Mouse (Mus musculus): ENCODE data around the gene Styx.

DNA sequence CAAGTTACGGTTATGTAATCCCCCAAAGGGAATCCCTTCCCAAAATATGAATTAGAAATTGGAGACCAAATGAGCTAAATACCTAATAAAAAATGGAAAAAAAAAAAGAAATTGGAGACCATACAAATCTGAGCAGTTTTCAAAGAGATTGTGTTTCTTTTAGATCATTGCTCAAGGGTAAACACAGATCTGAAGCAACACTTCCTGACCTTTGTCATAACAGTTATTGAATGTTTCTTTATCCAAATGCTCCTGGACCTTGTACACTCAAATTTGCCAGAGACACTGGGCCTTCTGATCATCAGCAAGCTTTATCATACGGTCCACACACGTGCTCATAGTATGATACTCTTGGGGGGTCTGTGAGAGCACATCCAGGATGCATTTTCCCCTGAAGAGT lies 67.7 kb downstream of the Styx start:
- TF ChIP-seq CTCF (IDR thresholded peaks at IDR 0.05; ENCODE audit: extremely low read depth, insufficient read length, insufficient replicate concordance, low read depth, low read length): no peak
- TF ChIP-seq POLR2A (IDR thresholded peaks at IDR 0.05; ENCODE audit: low read depth, low read length): no peak
